Mouse (Mus musculus): Measurements from ENCODE around the gene Gm17428. TPM values are rescaled to one million over a fixed set of nuclear protein-coding genes. Genes with fewer than 3 reads are reported as not detected.
"Not testable (repeated sequence)": the region's sequence is repeated elsewhere in the genome, so short reads cannot be mapped to it uniquely, and the experiment has no call there.

Gene Gm17428
- polyA plus RNA-seq, 1 experiment from 2014 or later = not detected

GRCm38 (mm10) chr14:54994869-54995186, 18.1 kb downstream of the Gm17428 start:
- Histone ChIP-seq H3K4me1 (peaks cover 17% of the 10 kb centered on the region), H3K4me2 (no peak overlapping the region), H3K36me3 (no peaks in the 10 kb centered on the region), H3K4me3 (replicated peaks) (no peak overlapping the region), H3K9ac (replicated peaks) (no peak overlapping the region), H3K27ac (replicated peaks) (peak overlapping the region; percentile 79), H3K9me3 (replicated peaks) (no peaks in the 10 kb centered on the region), H3K27me3 (replicated peaks) (no peaks in the 10 kb centered on the region)
- ATAC-seq (ENCODE audit: low FRiP score) = no peak

DNA sequence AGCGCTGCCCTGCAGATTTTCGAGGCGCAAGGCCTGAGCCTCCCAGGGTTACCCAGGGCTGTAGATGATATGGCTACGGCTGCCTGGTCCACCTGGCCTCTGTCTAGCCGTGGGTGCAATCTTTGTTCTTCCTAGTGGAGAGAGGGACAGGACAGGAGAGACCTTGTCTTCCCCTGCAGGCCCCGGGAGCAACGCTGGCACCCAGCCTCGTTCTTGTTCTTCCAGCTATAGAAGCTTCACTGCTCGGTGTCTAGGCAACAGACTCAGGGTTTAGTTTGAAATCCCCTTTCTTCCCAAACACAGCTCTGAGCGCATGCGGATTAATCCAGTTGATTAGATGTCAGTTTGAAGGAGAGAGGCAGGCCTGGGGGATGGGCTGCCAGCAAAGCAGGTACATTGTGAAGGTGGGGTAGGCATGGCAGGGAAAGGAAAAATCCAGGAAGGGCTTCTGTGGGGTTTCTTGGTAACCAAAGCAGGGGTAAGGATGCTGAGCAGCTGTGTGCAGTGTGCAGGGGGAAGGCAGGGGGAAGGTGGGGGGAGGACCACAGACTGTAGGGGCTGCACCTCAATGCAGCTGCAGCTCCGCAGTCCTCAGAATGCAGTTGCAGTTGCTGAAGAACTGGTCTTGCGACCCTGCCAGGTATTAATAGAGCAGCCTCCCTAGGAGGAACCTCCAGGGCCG, 18.9 kb downstream of the Gm17428 start:
- WGBS = 51% methylated on average over 14 of the region's 14 CpGs
- Histone ChIP-seq H3K9me3 (replicated peaks) (no peaks in the 10 kb centered on the region), H3K9ac (replicated peaks) (no peak overlapping the region), H3K4me2 (no peak overlapping the region), H3K27ac (replicated peaks) (peak overlapping the region; percentile 79), H3K27me3 (replicated peaks) (no peaks in the 10 kb centered on the region), H3K4me1 (peaks cover 17% of the 10 kb centered on the region), H3K36me3 (no peaks in the 10 kb centered on the region), H3K4me3 (replicated peaks) (no peak overlapping the region)
- peak; percentile 77 for ATAC-seq (ENCODE audit: low FRiP score)

DNA sequence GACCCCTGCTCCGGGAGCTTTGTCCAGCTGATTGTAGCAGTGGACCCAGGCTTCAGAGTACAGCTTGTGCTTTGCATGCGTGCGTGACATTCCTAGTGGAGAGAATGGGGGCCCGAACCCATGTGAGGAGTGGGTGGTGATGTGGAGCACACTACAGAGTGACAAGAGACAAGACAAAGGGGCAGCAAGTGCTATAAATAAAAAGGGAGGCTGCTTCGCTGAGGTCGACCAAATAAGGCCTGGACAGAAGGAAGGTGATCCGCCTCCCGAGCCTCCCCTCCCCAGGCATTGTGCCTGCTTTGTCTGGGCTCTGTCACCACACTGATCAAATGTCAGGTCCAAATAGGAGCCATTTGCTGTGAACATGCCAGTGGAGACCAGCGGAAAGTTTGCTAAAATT, 20.1 kb downstream of the Gm17428 start:
- no peak for ATAC-seq (ENCODE audit: low FRiP score)

GRCm38 (mm10) chr14:54997297-54997696, 20.6 kb downstream of the Gm17428 start:
- H3K27ac ChIP-seq (replicated peaks) = no peak overlapping the region
- H3K36me3 ChIP-seq = no peaks in the 10 kb centered on the region
- no peak overlapping the region for H3K4me2 ChIP-seq
- no peak overlapping the region for H3K9ac ChIP-seq (replicated peaks)
- H3K4me1 ChIP-seq = peaks cover 17% of the 10 kb centered on the region
- no peak for ATAC-seq (ENCODE audit: low FRiP score)
- 59% methylated on average over 4 of the region's 4 CpGs for WGBS
- H3K4me3 ChIP-seq (replicated peaks) = no peak overlapping the region
- H3K27me3 ChIP-seq (replicated peaks) = no peaks in the 10 kb centered on the region
- H3K9me3 ChIP-seq (replicated peaks) = no peaks in the 10 kb centered on the region

More for the DNA sequence above, 20.1 kb downstream of the Gm17428 start:
- H3K4me1 ChIP-seq = peaks cover 17% of the 10 kb centered on the region
- no peak overlapping the region for H3K4me2 ChIP-seq
- H3K4me3 ChIP-seq (replicated peaks) = no peak overlapping the region
- WGBS = 49% methylated on average over 9 of the region's 9 CpGs
- H3K9ac ChIP-seq (replicated peaks) = no peak overlapping the region
- H3K9me3 ChIP-seq (replicated peaks) = no peaks in the 10 kb centered on the region
- no peaks in the 10 kb centered on the region for H3K27me3 ChIP-seq (replicated peaks)
- H3K36me3 ChIP-seq = no peaks in the 10 kb centered on the region
- no peak overlapping the region for H3K27ac ChIP-seq (replicated peaks)

GRCm38 (mm10) chr14:54998680-54999079, 21.9 kb downstream of the Gm17428 start:
- Histone ChIP-seq H3K4me2 (no peak overlapping the region), H3K4me1 (peaks cover 17% of the 10 kb centered on the region), H3K27ac (replicated peaks) (no peak overlapping the region), H3K9ac (replicated peaks) (no peak overlapping the region), H3K9me3 (replicated peaks) (no peaks in the 10 kb centered on the region), H3K4me3 (replicated peaks) (no peak overlapping the region), H3K27me3 (replicated peaks) (no peaks in the 10 kb centered on the region), H3K36me3 (no peaks in the 10 kb centered on the region)
- ATAC-seq (ENCODE audit: low FRiP score) = no peak

GRCm38 (mm10) chr14:54999868-55000267, 23.1 kb downstream of the Gm17428 start:
- not testable (repeated sequence) for H3K4me2 ChIP-seq; ATAC-seq (ENCODE audit: low FRiP score); H3K9ac ChIP-seq (replicated peaks); H3K36me3 ChIP-seq; H3K27me3 ChIP-seq (replicated peaks); H3K27ac ChIP-seq (replicated peaks); H3K4me3 ChIP-seq (replicated peaks); H3K9me3 ChIP-seq (replicated peaks)
- 90% methylated on average over 5 of the region's 5 CpGs for WGBS
- peaks cover 11% of the 10 kb centered on the region for H3K4me1 ChIP-seq

DNA sequence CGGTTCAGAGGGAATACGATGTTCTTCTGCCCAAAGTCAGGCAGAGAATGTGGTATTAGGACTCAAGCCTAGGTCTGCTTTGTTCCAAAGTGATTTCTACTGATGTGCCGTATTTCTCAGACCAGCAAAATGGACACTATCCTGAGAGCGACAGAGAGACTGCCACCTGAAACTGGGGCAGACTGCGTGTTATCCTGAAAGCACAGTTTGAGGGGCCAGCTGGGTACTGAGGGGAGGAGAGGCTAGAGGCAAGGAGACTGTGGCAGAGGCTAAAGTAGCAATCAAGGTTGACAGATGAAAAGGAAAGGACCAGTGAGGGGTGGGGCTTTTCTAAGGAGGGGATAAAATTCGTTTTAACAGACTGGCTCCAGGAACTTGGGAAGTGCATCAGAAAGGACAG, 24.1 kb downstream of the Gm17428 start:
- no peak for ATAC-seq (ENCODE audit: low FRiP score)
- 81% methylated on average over 6 of the region's 6 CpGs for WGBS
- Histone ChIP-seq H3K27me3 (replicated peaks) (no peaks in the 10 kb centered on the region), H3K4me3 (replicated peaks) (no peak overlapping the region), H3K4me1 (peaks cover 1% of the 10 kb centered on the region), H3K36me3 (no peaks in the 10 kb centered on the region), H3K9ac (replicated peaks) (no peak overlapping the region), H3K9me3 (replicated peaks) (no peaks in the 10 kb centered on the region), H3K27ac (replicated peaks) (no peak overlapping the region), H3K4me2 (no peak overlapping the region)

GRCm38 (mm10) chr14:55001446-55001845, 24.7 kb downstream of the Gm17428 start:
- 97% methylated on average over 2 of the region's 2 CpGs for WGBS
- Histone ChIP-seq H3K36me3 (no peaks in the 10 kb centered on the region), H3K4me2 (no peak overlapping the region), H3K9me3 (replicated peaks) (no peaks in the 10 kb centered on the region), H3K4me1 (no peaks in the 10 kb centered on the region; the same call in 1 of the 2 replicates), H3K27ac (replicated peaks) (no peak overlapping the region), H3K4me3 (replicated peaks) (no peak overlapping the region), H3K9ac (replicated peaks) (no peak overlapping the region), H3K27me3 (replicated peaks) (no peaks in the 10 kb centered on the region)
- no peak for ATAC-seq (ENCODE audit: low FRiP score)

DNA sequence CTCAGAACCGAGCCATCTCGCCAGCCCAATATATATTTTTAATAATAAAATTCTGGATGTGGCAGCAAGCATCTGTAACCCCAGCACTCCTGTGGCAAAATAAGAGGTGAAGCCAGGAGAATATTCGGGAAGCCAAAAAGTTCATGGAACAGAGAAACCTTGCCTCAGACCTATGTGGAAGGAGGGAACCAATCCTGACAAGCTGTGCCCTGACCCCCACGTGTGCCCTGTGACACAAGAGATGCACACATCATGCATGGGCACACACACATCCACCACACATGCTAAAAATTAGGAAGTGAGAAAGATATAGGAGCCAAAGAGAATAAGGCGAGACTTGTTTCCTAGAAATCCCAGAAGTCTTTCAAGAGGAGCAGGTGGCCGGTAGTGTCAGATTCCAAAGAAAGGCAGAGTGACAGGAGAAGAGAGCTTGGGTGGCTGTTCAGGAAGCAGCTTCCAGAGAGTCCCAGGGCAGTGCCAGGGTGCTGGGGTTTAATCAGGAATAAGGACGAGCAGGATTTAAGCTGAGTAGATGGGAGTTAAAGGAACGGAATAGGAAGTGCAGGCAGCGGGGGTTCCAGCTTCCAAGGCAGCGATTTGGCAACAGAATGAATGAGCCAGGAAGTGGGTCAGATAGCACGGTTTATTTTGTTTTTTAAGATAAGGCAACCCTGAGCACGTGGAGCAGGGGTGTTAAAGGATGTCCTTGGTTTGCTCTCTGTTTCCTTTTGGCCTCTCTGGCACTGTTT, 25.4 kb downstream of the Gm17428 start:
- no peaks in the 10 kb centered on the region for H3K9me3 ChIP-seq (replicated peaks)
- H3K36me3 ChIP-seq = no peaks in the 10 kb centered on the region
- no peaks in the 10 kb centered on the region for H3K27me3 ChIP-seq (replicated peaks)
- no peaks in the 10 kb centered on the region; the same call in 1 of the 2 replicates for H3K4me1 ChIP-seq
- H3K4me3 ChIP-seq (replicated peaks) = no peak overlapping the region
- H3K9ac ChIP-seq (replicated peaks) = no peak overlapping the region
- H3K4me2 ChIP-seq = no peak overlapping the region
- no peak overlapping the region for H3K27ac ChIP-seq (replicated peaks)
- no peak for ATAC-seq (ENCODE audit: low FRiP score)
- WGBS = 58% methylated on average over 12 of the region's 12 CpGs

DNA sequence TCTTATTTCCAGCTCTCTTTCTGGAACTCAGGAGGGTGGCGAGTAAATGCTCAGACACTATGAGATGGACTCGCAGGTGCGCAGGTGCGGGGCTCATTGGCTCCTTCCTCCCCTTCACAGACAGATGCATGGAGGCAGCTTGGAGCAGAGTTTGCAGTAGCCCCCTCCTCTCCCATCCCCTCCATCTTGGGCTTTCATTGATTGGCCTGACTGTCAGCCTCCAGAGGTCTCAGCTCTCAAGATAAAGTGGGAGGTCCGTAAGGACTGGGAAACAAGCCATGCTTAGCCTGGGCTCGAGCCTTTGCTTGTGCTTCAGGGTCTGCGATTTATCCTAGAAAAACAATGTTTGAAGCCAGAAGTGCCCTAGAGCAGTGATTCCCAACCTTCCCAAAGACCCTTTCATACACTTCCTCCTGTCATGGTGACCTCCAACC, 26.0 kb downstream of the Gm17428 start:
- H3K4me2 ChIP-seq = no peak overlapping the region
- H3K4me3 ChIP-seq (replicated peaks) = no peak overlapping the region
- WGBS = 73% methylated on average over 7 of the region's 7 CpGs
- H3K9me3 ChIP-seq (replicated peaks) = no peaks in the 10 kb centered on the region
- H3K4me1 ChIP-seq = no peaks in the 10 kb centered on the region; the same call in 1 of the 2 replicates
- no peaks in the 10 kb centered on the region for H3K36me3 ChIP-seq
- ATAC-seq (ENCODE audit: low FRiP score) = no peak
- no peak overlapping the region for H3K9ac ChIP-seq (replicated peaks)
- no peak overlapping the region for H3K27ac ChIP-seq (replicated peaks)
- H3K27me3 ChIP-seq (replicated peaks) = no peaks in the 10 kb centered on the region

DNA sequence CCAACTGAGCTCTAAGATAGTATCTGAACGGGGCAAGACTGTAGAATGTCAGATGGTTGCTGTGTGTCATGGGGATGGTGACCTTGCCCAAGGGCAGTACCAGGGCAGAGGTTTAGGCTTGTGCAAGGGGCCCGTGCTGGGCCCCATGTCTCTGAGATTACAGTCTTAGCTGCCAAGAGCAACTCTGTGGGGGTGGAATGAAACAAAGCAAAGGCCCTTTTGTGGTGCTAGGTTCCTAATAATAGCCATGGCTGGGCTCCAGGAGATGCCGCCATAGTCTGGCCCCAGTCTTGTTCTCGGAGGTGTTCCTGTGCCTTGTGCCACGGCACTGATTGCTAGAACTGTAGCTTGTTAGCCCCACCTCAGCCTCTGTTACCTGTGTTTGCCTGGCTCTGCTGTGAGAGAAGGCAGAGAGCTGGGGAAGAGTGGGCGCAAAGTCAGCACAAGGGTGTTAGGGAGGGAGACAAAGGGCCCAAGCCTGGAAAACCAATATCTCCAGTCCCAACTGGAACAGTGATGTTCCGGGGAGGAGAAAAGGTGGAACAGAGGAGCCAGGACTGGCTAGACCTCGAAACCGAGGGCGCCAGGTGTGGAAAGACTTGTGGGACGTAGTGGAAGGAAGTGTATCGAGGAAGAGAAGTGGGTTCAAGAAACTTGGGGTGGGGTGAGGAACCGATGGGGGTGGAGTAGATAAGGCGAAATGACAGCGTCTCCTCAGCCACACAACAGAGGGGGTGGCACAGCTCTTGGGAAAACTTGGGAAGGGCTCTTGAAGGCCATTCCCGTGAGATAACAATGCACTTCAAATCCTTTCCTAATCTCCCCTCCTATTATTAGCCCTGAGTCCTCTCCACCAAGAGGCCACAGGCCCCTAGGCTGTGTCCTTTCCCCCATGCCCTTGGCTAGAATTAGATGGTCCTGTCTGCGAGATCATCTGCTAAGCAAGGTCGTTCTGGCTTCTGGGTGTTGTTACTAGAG, 27.4 kb downstream of the Gm17428 start:
- Histone ChIP-seq H3K27ac (replicated peaks) (no peak overlapping the region), H3K4me3 (replicated peaks) (no peak overlapping the region), H3K9me3 (replicated peaks) (no peaks in the 10 kb centered on the region), H3K4me1 (no peaks in the 10 kb centered on the region; the same call in 1 of the 2 replicates), H3K27me3 (replicated peaks) (no peaks in the 10 kb centered on the region), H3K36me3 (no peaks in the 10 kb centered on the region), H3K4me2 (no peak overlapping the region), H3K9ac (replicated peaks) (no peak overlapping the region)
- no peak for ATAC-seq (ENCODE audit: low FRiP score)
- 77% methylated on average over 18 of the region's 18 CpGs for WGBS

Measured in neural tube, embryonic 15.5 days (tissue).